Mouse (Mus musculus): Measurements from ENCODE around the gene Myh10. TPM values are rescaled to one million over a fixed set of nuclear protein-coding genes. Genes with fewer than 3 reads are reported as not detected.

Myh10 gene
- polyA plus RNA-seq, 1 experiment = 25.0 TPM

GRCm38 (mm10) chr11:68859943-68860593 is 168.7 kb downstream of the Myh10 start:
- no peak for DNase-seq (ENCODE audit: low read depth)

GRCm38 (mm10) chr11:68862260-68862659 is 170.9 kb downstream of the Myh10 start:
- no peak for DNase-seq (ENCODE audit: low read depth)

GRCm38 (mm10) chr11:68863631-68864091 is 172.3 kb downstream of the Myh10 start:
- no peak for DNase-seq (ENCODE audit: low read depth)

GRCm38 (mm10) chr11:68864544-68865189 is 173.3 kb downstream of the Myh10 start:
- no peak for DNase-seq (ENCODE audit: low read depth)

Other genes with a start within 250 kb of the Myh10 start
- 5.4 and 7.0 TPM in 2 replicates for gene Pik3r6, start 188.5 kb upstream of the Myh10 start, polyA plus RNA-seq (2012; rRNA removed)
- gene Mfsd6l, start 135.4 kb upstream of the Myh10 start, polyA plus RNA-seq (2012; rRNA removed) = 5.3 and 6.2 TPM in 2 replicates
- gene Ccdc42, start 104.5 kb upstream of the Myh10 start, polyA plus RNA-seq (2012; rRNA removed) = 0.09 and 0.28 TPM in 2 replicates
- 63.6 and 82.3 TPM in 2 replicates for gene Ndel1, start 180.3 kb downstream of the Myh10 start, polyA plus RNA-seq (2012; rRNA removed)
- gene Rnf222, start 197.0 kb downstream of the Myh10 start, polyA plus RNA-seq (2012; rRNA removed) = 0.06 and 0.11 TPM in 2 replicates
- 2,037 and 2,313 TPM in 2 replicates for gene Rpl26, start 210.0 kb downstream of the Myh10 start, polyA plus RNA-seq (2012; rRNA removed)
- 1.7 and 1.8 TPM in 2 replicates for gene Odf4, start 235.5 kb downstream of the Myh10 start, polyA plus RNA-seq (2012; rRNA removed)

All from gonadal fat pad, adult 2 months (tissue).